Mouse (Mus musculus) layer of hippocampus, postnatal 36 days (tissue): ENCODE measurements at regions not wholly inside any gene's neighbourhood (a gene's known extent, or its start where the extent isn't known, plus 50 kb on each side); places are given as distances from the start of the nearest gene placed in this dataset.

Source experiments
- DNase-seq, 2 experiments: peaks; one replicate each; pipeline ENCODE4 v3.0.0; 2022

DNA sequence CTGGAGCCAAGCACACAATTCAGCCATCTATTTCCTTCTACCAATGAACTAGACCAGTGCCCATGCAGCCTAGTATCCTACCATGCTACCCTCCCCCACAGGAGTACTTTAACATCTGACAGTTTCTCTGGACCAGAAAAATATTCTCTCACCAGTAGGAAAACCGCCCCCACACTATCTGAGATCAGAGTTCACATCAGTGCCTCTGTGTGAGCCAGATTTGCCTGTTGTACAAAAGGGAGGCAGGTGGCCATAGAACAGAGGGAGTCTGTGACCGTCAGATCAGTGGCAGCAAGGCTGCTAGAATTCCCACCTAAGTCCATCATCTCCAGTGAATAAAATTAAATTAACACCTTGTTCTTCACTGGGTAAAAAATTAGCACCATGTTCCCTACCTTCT is 166.5 kb downstream of the Atp23 start:
- DNase-seq: no peak

DNA sequence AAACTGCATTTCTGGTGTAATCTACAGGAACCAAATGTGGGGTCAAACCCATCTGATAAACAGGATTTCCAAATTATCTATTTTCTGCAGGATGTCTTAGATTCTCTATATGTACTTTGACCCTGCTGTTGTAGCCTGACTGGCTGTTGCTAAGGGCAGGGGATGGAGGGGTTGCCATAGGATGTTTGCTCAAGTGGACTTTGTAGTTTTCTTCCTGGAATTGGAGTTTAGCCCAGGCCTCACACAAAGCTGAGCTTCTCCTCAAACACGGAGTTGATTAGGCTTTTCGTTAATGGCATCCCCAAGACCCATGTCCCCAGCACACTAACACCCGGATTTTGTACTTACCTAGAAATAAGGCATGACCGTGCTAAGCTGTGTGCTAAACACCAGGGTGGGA is 173.3 kb downstream of the Atp23 start:
- no peak for DNase-seq

- DNase-seq: no peak
Measured at GRCm38 (mm10) chr10:126717961-126718360, 183.2 kb downstream of the Atp23 start.

- DNase-seq: no peak
Measured at GRCm38 (mm10) chr10:126711758-126712157, 189.4 kb downstream of the Atp23 start.

GRCm38 (mm10) chr10:126709219-126709917 is 191.8 kb downstream of the Atp23 start:
- no peak for DNase-seq

GRCm38 (mm10) chr10:126708730-126709129 is 192.4 kb downstream of the Atp23 start:
- no peak for DNase-seq

DNA sequence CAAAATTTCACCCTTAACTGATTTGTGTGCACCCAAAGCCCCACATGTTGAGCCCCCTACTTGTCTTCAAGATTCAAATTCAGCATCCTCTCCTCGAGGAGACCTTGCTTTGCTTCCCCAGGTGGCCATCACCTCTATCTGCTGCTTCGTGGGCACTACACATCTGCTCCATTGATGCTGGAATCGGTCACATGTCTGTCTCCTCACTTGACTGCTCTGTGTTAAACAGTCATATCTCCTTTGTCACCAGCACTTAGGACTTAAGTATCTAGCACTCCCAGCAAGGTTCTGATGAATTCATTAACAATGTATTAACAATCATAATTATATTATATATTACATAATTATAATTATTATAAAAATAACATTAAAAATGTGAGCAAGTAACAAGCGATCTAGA is 192.9 kb downstream of the Atp23 start:
- DNase-seq: no peak

- DNase-seq: no peak
Measured at GRCm38 (mm10) chr10:126697086-126697485, 204.1 kb downstream of the Atp23 start.

DNA sequence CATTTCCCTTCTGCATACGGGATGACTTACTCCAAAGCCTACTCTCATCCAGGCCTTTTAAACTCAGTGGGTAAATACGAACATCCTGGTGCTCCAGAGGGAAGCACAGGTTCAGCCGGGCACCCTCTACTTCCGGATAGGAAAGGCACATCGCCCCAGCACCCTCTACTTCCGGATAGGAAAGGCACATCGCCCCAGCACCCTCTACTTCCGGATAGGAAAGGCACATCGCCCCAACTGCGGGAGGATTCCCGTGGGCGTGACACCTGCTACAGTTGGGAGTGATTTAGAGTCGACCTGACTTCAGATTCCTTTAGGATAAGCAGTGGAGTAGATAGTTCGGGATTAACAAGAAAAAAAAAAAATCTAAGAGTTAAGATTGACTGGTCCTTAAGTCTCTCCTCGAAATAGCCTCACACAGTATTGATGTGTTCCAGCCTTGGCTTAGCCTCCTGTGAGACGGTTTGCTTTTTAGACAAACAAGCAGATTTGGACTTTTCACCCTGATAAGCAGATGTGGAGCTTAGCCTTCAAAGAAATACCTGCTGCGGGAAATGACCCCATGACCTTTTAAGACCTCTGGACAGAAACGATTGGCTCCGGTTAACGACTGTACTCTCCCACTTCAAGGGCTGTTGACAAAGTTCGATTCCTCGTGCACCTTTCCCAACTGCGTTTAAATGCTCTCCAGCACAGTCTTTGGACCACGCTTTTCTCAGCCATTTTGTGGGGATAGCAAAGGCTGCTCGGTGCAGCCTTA is 210.1 kb downstream of the Atp23 start:
- DNase-seq: no peak

DNA sequence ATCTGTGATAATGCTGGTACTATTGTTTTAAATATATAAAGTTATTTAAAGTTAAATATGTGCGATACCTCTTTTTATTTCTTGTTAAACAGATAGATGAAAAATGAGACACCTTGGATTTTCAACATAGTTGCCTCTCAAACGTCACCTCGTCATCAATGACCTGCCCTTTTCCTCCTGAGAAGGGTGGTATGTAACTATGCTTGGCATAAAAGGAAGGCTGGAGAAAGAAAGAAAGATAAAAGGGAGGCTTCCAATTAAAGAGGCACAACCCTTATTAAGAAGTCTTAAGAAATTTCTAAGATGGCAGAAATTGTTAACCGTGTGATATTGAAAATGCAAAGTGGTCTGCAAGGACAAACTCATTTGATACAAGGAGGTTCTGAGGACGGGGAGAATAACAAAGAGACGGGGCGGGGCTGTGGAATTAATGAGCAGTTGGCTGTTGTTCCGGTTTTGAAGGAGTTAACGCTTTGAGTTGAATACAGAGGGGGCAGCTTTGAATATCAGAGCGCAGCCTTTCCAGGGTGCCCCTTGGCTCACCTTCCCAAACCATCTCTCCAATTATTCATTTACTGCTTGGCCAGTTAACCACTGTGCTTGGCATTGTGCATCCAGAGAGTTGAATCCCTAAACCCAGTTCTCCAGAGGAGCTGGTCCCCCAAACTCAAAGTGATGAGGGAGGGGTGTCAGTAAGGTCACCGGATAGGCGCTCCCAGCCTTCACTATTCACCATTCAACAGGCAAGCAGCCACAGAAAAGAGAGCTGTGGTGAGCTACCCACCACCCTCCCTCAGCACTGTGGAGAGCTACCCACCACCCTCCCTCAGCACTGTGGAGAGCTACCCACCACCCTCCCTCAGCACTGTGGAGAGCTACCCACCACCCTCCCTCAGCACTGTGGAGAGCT is 220.6 kb downstream of the Atp23 start:
- DNase-seq: no peak

- peak in 1 of 2 experiments; percentile 3 for DNase-seq
Measured at GRCm38 (mm10) chr10:126679224-126680120, 221.7 kb downstream of the Atp23 start.

- no peak for DNase-seq
Measured at GRCm38 (mm10) chr10:126673437-126673836, 227.7 kb downstream of the Atp23 start.

- no peak for DNase-seq
Measured at GRCm38 (mm10) chr10:126664408-126665083, 236.6 kb downstream of the Atp23 start.

DNA sequence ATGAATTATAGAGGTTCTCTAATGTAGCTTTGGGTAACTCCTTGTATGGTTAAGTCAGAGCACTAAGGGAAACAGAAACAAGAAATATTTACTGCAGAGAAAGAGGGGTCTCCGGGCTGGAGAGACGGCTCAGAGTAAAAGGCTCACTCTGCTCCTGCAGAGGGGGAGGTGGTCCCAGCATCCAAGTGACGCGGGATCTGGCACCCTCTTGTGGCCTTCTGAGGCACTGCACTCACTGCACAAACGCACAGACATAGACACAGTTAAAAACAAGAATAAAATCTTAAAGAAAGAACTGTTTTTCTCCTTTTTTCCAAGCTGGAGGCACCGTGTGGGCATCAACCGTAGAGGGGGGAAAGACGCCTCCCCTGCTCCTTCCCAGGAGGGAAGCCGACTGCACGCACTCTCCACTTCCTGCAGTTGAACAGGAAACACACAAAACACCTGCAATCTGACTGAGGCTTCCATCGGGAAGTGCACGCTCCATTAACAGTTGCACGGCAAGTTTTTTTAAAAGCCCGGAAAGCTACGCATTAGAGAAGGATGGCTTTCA is 237.6 kb downstream of the Atp23 start:
- DNase-seq: no peak

- DNase-seq: no peak
Measured at GRCm38 (mm10) chr10:126662765-126663164, 238.4 kb downstream of the Atp23 start.

GRCm38 (mm10) chr10:126661095-126661615 is 240.0 kb downstream of the Atp23 start:
- DNase-seq: no peak

GRCm38 (mm10) chr10:126660024-126660423 is 241.1 kb downstream of the Atp23 start:
- DNase-seq: no peak

GRCm38 (mm10) chr10:126652693-126653092 is 248.5 kb downstream of the Atp23 start:
- no peak for DNase-seq

- no peak for DNase-seq
Measured at GRCm38 (mm10) chr10:126646587-126646986, 254.6 kb downstream of the Atp23 start.

GRCm38 (mm10) chr10:126641792-126642289 is 259.3 kb downstream of the Atp23 start:
- DNase-seq: peak in 1 of 2 experiments; percentile 7
